In genomic region chr3:152259409-152259808, GRCm38 (mm10) we compare ENCODE assay signal across 8 mouse cellular contexts. TPM values are rescaled to one million over a fixed set of nuclear protein-coding genes. Genes with fewer than 3 reads are reported as not detected.
A peak's percentile ranks its signal among the peaks of the same experiment; 100 is the strongest.
DNase-seq lines count a peak whose midpoint lies in the region; ATAC-seq and TF ChIP-seq lines count a peak whose summit lies in the region.
"Not testable (repeated sequence)": the region's sequence is repeated elsewhere in the genome, so short reads cannot be mapped to it uniquely, and the experiment has no call there.

No protein-coding gene starts in this region.

- H3K27ac ChIP-seq in hindbrain, embryonic 13.5 days = not testable (repeated sequence)

- H3K36me3 ChIP-seq in hindbrain, embryonic 13.5 days = not testable (repeated sequence)

- POLR2A ChIA-PET in Patski (lab: Charles Lee) = not testable (repeated sequence)

- not testable (repeated sequence) for H3K27me3 ChIP-seq in Patski
- H3K27me3 ChIP-seq in hindbrain, embryonic 13.5 days = peaks cover 16% of the 10 kb centered on the region

- not testable (repeated sequence) for H3K4me3 ChIP-seq in hindbrain, embryonic 13.5 days

- not testable (repeated sequence) for H3K4me1 ChIP-seq in hindbrain, embryonic 13.5 days (replicated peaks)

- DNase-seq in Patski (ENCODE audit: low read depth, low spot score) = peak; percentile 59
- DNase-seq in cerebellum, postnatal 10 days = peak; percentile 82 to 84
- peak; percentile 77 to 79 for DNase-seq in frontal cortex, postnatal 36 days (ENCODE audit: low spot score in 2 of 2)
- peak; percentile 79 to 81 for DNase-seq in layer of hippocampus, postnatal 10 days (ENCODE audit: low spot score in 2 of 2)
- DNase-seq in lung, postnatal 14 days = peak; percentile 83
- peak; percentile 71 for DNase-seq in right cerebral cortex, adult 18-20 months
- DNase-seq in urinary bladder, adult 2 months (ENCODE audit: low spot score) = peak; percentile 58

- H3K4me2 ChIP-seq in hindbrain, embryonic 13.5 days = not testable (repeated sequence)

- H3K9ac ChIP-seq in hindbrain, embryonic 13.5 days = not testable (repeated sequence)

- CTCF ChIA-PET in Patski (lab: Charles Lee) = interaction anchor here (0.7 to 6.4 kb wide), 22 partner anchors 9 to 490 kb away, joined by 3 to 78 read pairs (median 4); no protein-coding TSS in a partner anchor

- peak; percentile 91 for TF ChIP-seq CTCF in Patski (IDR thresholded peaks at IDR 0.05)

- WGBS in hindbrain, embryonic 13.5 days = 42% methylated on average over 8 of the region's 9 CpGs

- in situ Hi-C loops in Patski (cut with MboI; ENCODE audit: low pct_unique_long_range_greater_than_20kb) = not testable (repeated sequence)

- H3K9me3 ChIP-seq in hindbrain, embryonic 13.5 days = not testable (repeated sequence)

- ATAC-seq in Patski = peak; percentile 77
- ATAC-seq in hindbrain, embryonic 13.5 days (ENCODE audit: low FRiP score) = peak; percentile 55; the same call in 1 of the 2 replicates

RNA-seq across cellular contexts. Expression of gene Nexn, which starts 6.7 kb away (rescaled TPM):
- polyA plus RNA-seq in Patski (2021) = 20.6 TPM
- 3.1 and 3.8 TPM in 2 replicates for polyA plus RNA-seq in hindbrain, embryonic 13.5 days (2015; fragmentation: Nextera tagmentation; extraction: Ambion mirVana)
- total RNA-seq in layer of hippocampus, postnatal 10 days (2021) = 1 to 10 TPM in 1 of 2 experiments, under 1 TPM in 1; 0.87 to 1.0 TPM
- polyA plus RNA-seq in urinary bladder, adult 2 months (2012; rRNA removed) = 12.7 and 38.4 TPM in 2 replicates

RNA-seq across cellular contexts. Expression of gene Fubp1, which starts 49.2 kb away (rescaled TPM):
- polyA plus RNA-seq in Patski (2021) = 102 TPM
- polyA plus RNA-seq in hindbrain, embryonic 13.5 days (2015; fragmentation: Nextera tagmentation; extraction: Ambion mirVana) = 297 and 299 TPM in 2 replicates
- total RNA-seq in layer of hippocampus, postnatal 10 days (2021) = 100 to 1,000 TPM; 136 to 139 TPM
- polyA plus RNA-seq in urinary bladder, adult 2 months (2012; rRNA removed) = 57.6 and 74.3 TPM in 2 replicates

RNA-seq across cellular contexts. Expression of gene Dnajb4, which starts 49.3 kb away (rescaled TPM):
- 85.0 TPM for polyA plus RNA-seq in Patski (2021)
- polyA plus RNA-seq in hindbrain, embryonic 13.5 days (2015; fragmentation: Nextera tagmentation; extraction: Ambion mirVana) = 37.0 and 37.5 TPM in 2 replicates
- 10 to 100 TPM; 45.5 to 49.6 TPM for total RNA-seq in layer of hippocampus, postnatal 10 days (2021)
- 38.7 and 39.3 TPM in 2 replicates for polyA plus RNA-seq in urinary bladder, adult 2 months (2012; rRNA removed)
